Mouse (Mus musculus) CH12.LX (cell line): Measurements from ENCODE around the gene Gm2a. TPM values are rescaled to one million over a fixed set of nuclear protein-coding genes. Genes with fewer than 3 reads are reported as not detected.

Source experiments
- DNase-seq: peaks from one replicate; pipeline ENCODE4 v3.0.0-alpha.2; 2013; ENCODE audit errors: extremely low read depth
- H3K27ac ChIP-seq: 2 replicates; pipeline ENCODE4 v1.5.1; 2012; ENCODE audit warnings: low read depth, mild to moderate bottlenecking, control low read depth, moderate library complexity; ENCODE audit not compliant: insufficient read depth
- H3K27me3 ChIP-seq: replicated peaks from 2 replicates; pipeline ENCODE3; 2012; ENCODE audit warnings: inconsistent platforms
- H3K36me3 ChIP-seq, 2 experiments: replicated peaks in 1 of 2; 2 replicates each; pipeline versions ENCODE3 to v1.6.1; 2012; ENCODE audit warnings: inconsistent platforms in 1 of 2, low read length in 1 of 2, mild to moderate bottlenecking in 1 of 2, mixed read lengths in 1 of 2, moderate library complexity in 1 of 2; ENCODE audit not compliant: control insufficient read depth in 1 of 2, insufficient read depth in 1 of 2
- H3K4me1 ChIP-seq, 2 experiments: 2 replicates each; pipeline ENCODE4 v1.6.1; 2012; ENCODE audit warnings: inconsistent platforms in 1 of 2, moderate library complexity in 1 of 2; ENCODE audit not compliant: insufficient read depth in 2 of 2, control insufficient read depth in 1 of 2
- H3K4me2 ChIP-seq: 2 replicates; pipeline ENCODE4 v1.6.1; 2012; ENCODE audit warnings: low read depth, mild to moderate bottlenecking, control low read depth; ENCODE audit not compliant: poor library complexity, insufficient read depth, severe bottlenecking
- H3K4me3 ChIP-seq, 3 experiments: fragments of 150-350 bp in 1 of 3; sonication (generic) in 1 of 3; replicated peaks in 1 of 3; 2 replicates each; pipeline versions ENCODE3 to v1.5.1; 2011 to 2012; ENCODE audit warnings: low read depth in 2 of 3, low read length in 2 of 3, mild to moderate bottlenecking in 2 of 3, moderate library complexity in 2 of 3, control low read depth in 1 of 3, improper control_type of control experiment in 1 of 3, inconsistent platforms in 1 of 3, mixed read lengths in 1 of 3; ENCODE audit not compliant: poor library complexity in 1 of 3
- H3K79me2 ChIP-seq: replicated peaks from 2 replicates; pipeline ENCODE4 v1.6.1; 2012; ENCODE audit warnings: mild to moderate bottlenecking, moderate library complexity; ENCODE audit not compliant: control insufficient read depth, poor library complexity, insufficient read depth, severe bottlenecking; ENCODE audit errors: extremely low read depth
- H3K9ac ChIP-seq: 2 replicates; pipeline ENCODE4 v1.6.1; 2012; ENCODE audit warnings: low read depth, mild to moderate bottlenecking, control low read depth, moderate library complexity; ENCODE audit not compliant: insufficient read depth
- H3K9me3 ChIP-seq: replicated peaks from 2 replicates; pipeline ENCODE3; 2012; ENCODE audit warnings: low read length, inconsistent platforms, mixed read lengths
- CTCF ChIP-seq, 2 experiments: IDR thresholded peaks in 1 of 2; conservative IDR thresholded peaks in 1 of 2; 2 replicates each; pipeline ENCODE4 v1.5.1; 2011 to 2012; ENCODE audit warnings: low read depth in 2 of 2, low read length in 2 of 2, improper control_type of control experiment in 1 of 2, inconsistent platforms in 1 of 2, mild to moderate bottlenecking in 1 of 2, moderate library complexity in 1 of 2
- E2F4 ChIP-seq: IDR thresholded peaks from 2 replicates; pipeline ENCODE4 v1.6.1; 2011; ENCODE audit warnings: low read depth, low read length, improper control_type of control experiment; ENCODE audit not compliant: insufficient replicate concordance
- ELF1 ChIP-seq: IDR thresholded peaks from 2 replicates; pipeline ENCODE4 v1.6.1; 2014; ENCODE audit warnings: low read depth, mild to moderate bottlenecking, inconsistent platforms, low read length, improper control_type of control experiment
- EP300 ChIP-seq: IDR thresholded peaks from 2 replicates; pipeline ENCODE4 v1.6.1; 2011; ENCODE audit warnings: low read length, improper control_type of control experiment
- ETS1 ChIP-seq: conservative IDR thresholded peaks from 2 replicates; pipeline ENCODE4 v1.6.1; 2012; ENCODE audit warnings: low read depth, mild to moderate bottlenecking, inconsistent platforms, low read length, improper control_type of control experiment, moderate library complexity
- GABPA ChIP-seq: IDR thresholded peaks from 2 replicates; pipeline ENCODE4 v1.6.1; 2012; ENCODE audit warnings: low read depth, low read length, improper control_type of control experiment, inconsistent platforms; ENCODE audit not compliant: insufficient replicate concordance
- HCFC1 ChIP-seq: IDR thresholded peaks from 2 replicates; pipeline ENCODE4 v1.6.1; 2012; ENCODE audit warnings: low read depth, mild to moderate bottlenecking, inconsistent platforms, low read length, improper control_type of control experiment
- IRF4 ChIP-seq: IDR thresholded peaks from 2 replicates; pipeline ENCODE4 v1.6.1; 2014; ENCODE audit warnings: low read depth, mild to moderate bottlenecking, inconsistent platforms, low read length, improper control_type of control experiment
- JUN ChIP-seq: IDR thresholded peaks from 2 replicates; pipeline ENCODE4 v1.6.1; 2011; ENCODE audit warnings: low read depth, mild to moderate bottlenecking, low read length, improper control_type of control experiment, moderate library complexity; ENCODE audit not compliant: insufficient read depth
- KAT2A ChIP-seq: IDR thresholded peaks from 2 replicates; pipeline ENCODE4 v1.6.1; 2012; ENCODE audit warnings: low read length, improper control_type of control experiment, inconsistent platforms; ENCODE audit not compliant: insufficient replicate concordance
- MAFK ChIP-seq: IDR thresholded peaks from 2 replicates; pipeline ENCODE4 v1.6.1; 2011; ENCODE audit warnings: low read length, improper control_type of control experiment; ENCODE audit not compliant: insufficient replicate concordance
- MAX ChIP-seq: IDR thresholded peaks from 2 replicates; pipeline ENCODE4 v1.6.1; 2011; ENCODE audit warnings: low read length, improper control_type of control experiment
- MAZ ChIP-seq: IDR thresholded peaks from 2 replicates; pipeline ENCODE4 v1.6.1; 2012; ENCODE audit warnings: low read depth, mild to moderate bottlenecking, inconsistent platforms, low read length, improper control_type of control experiment, moderate library complexity
- MEF2A ChIP-seq: IDR thresholded peaks from 2 replicates; pipeline ENCODE4 v1.6.1; 2014; ENCODE audit warnings: low read depth, mild to moderate bottlenecking, inconsistent platforms, low read length, improper control_type of control experiment, borderline replicate concordance
- MYC ChIP-seq: IDR thresholded peaks from 2 replicates; pipeline ENCODE4 v1.6.1; 2011; ENCODE audit warnings: low read depth, mild to moderate bottlenecking, improper control_type of control experiment, low read length
- NELFE ChIP-seq: IDR thresholded peaks from 2 replicates; pipeline ENCODE4 v1.6.1; 2011; ENCODE audit warnings: low read depth, low read length, improper control_type of control experiment
- NRF1 ChIP-seq: IDR thresholded peaks from 2 replicates; pipeline ENCODE4 v1.6.1; 2014; ENCODE audit warnings: low read depth, mild to moderate bottlenecking, inconsistent platforms, low read length, improper control_type of control experiment, moderate library complexity
- PAX5 ChIP-seq: IDR thresholded peaks from 2 replicates; pipeline ENCODE4 v1.6.1; 2012; ENCODE audit warnings: low read length, inconsistent platforms, mixed read lengths
- POLR2A ChIP-seq: IDR thresholded peaks from 2 replicates; pipeline ENCODE4 v1.6.1; 2011; ENCODE audit warnings: low read depth, mild to moderate bottlenecking, improper control_type of control experiment, low read length
- POLR2AphosphoS2 ChIP-seq: IDR thresholded peaks from 2 replicates; pipeline ENCODE4 v1.6.1; 2011; ENCODE audit warnings: low read depth, low read length, improper control_type of control experiment
- SMC3 ChIP-seq: IDR thresholded peaks from 2 replicates; pipeline ENCODE4 v1.6.1; 2011; ENCODE audit warnings: low read depth, low read length, improper control_type of control experiment
- TBP ChIP-seq: conservative IDR thresholded peaks from 2 replicates; pipeline ENCODE4 v1.6.1; 2011; ENCODE audit warnings: low read depth, low read length, improper control_type of control experiment
- TCF12 ChIP-seq: IDR thresholded peaks from 2 replicates; pipeline ENCODE4 v1.6.1; 2014; ENCODE audit warnings: low read depth, mild to moderate bottlenecking, inconsistent platforms, low read length, improper control_type of control experiment
- UBTF ChIP-seq: IDR thresholded peaks from 2 replicates; pipeline ENCODE4 v1.6.1; 2012; ENCODE audit warnings: low read depth, mild to moderate bottlenecking, inconsistent platforms, low read length, improper control_type of control experiment, moderate library complexity
- USF1 ChIP-seq: IDR thresholded peaks from 2 replicates; pipeline ENCODE4 v1.6.1; 2014; ENCODE audit warnings: low read depth, mild to moderate bottlenecking, inconsistent platforms, low read length, improper control_type of control experiment
- USF2 ChIP-seq: conservative IDR thresholded peaks from 2 replicates; pipeline ENCODE4 v1.6.1; 2011; ENCODE audit warnings: low read depth, low read length, improper control_type of control experiment
- ZKSCAN1 ChIP-seq: IDR thresholded peaks from 2 replicates; pipeline ENCODE4 v1.6.1; 2012; ENCODE audit warnings: low read depth, inconsistent platforms, low read length, improper control_type of control experiment, borderline replicate concordance
- ZMIZ1 ChIP-seq: IDR thresholded peaks from 2 replicates; pipeline ENCODE4 v1.6.1; 2012; ENCODE audit warnings: low read depth, mild to moderate bottlenecking, inconsistent platforms, low read length, improper control_type of control experiment
- ZNF384 ChIP-seq: IDR thresholded peaks from 2 replicates; pipeline ENCODE4 v1.6.1; 2012; ENCODE audit warnings: low read depth, low read length, improper control_type of control experiment, inconsistent platforms
- dilution Hi-C: fragments of 300-500 bp; cut with MboI; formaldehyde crosslinking; loops from 2 replicates; pipeline ENCODE4 v1.14.3; 2020; ENCODE audit warnings: low sequenced_read_pairs; ENCODE audit not compliant: extremely low pct_unique_long_range_greater_than_20kb, extremely low pct_ligation_motif_present
- in situ Hi-C: fragments of 300-500 bp; cut with MboI; formaldehyde crosslinking; loops from 3 replicates; pipeline ENCODE4 v1.14.3; 2019; ENCODE audit warnings: low sequenced_read_pairs, low pct_ligation_motif_present, low pct_unique_long_range_greater_than_20kb, mixed read lengths
- polyA plus RNA-seq: library from polyadenylated mRNA; unstranded; fragments of >175 nt; gene quantifications from 2 replicates; pipeline ENCODE4 v1.2.1, GENCODE M21; 2012; ENCODE audit warnings: low read depth; ENCODE audit not compliant: insufficient read length
- total RNA-seq, 2 experiments: library from RNA; depleted of rRNA; stranded (reverse); fragments of 300-350 nt in 1 of 2; fragments of >200 nt in 1 of 2; gene quantifications; 2 replicates each; pipeline ENCODE4 v1.2.3; 2012 to 2014

The Gm2a gene
- total and polyA plus RNA-seq, 3 experiments, result 10.0 to 26.5 (median 25.6) TPM

DNA sequence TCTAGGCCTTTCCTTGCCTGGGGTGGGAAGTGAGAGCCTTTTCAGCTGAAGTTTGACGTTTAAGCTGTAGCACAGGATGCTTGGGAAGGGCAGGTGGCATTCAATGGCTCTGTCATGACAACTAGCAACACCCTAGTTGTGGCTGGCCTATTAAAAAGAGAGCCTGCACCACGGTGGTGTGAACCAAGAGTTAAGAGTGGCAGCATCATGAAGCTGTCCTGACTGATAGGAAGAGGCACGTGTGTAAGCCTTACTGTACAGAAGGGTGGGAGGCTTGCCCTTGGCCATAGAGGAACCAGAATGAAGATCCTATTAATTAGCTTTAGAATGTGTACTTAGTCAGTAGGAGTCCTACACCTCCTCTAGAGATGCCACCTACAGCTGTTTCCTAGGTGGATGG lies 30.5 kb downstream of the Gm2a start:
- Histone ChIP-seq H3K4me3 (no peak overlapping the region), H3K79me2 (no peaks in the 10 kb centered on the region), H3K9me3 (no peaks in the 10 kb centered on the region), H3K27me3 (no peaks in the 10 kb centered on the region), H3K4me2 (no peak overlapping the region), H3K9ac (no peak overlapping the region), H3K36me3 (no peaks in the 10 kb centered on the region), H3K27ac (no peak overlapping the region), H3K4me1 (peaks cover 18 to 53% of the 10 kb centered on the region in 2 experiments)
- TF ChIP-seq MAX (no peak), CTCF (conservative IDR thresholded peaks at IDR 0.05 in 1 of 2, IDR thresholded peaks at IDR 0.05 in 1 of 2; ENCODE audit: low read depth in 2 of 2, low read length in 2 of 2) (no peak), POLR2AphosphoS2 (no peak), MYC (no peak), POLR2A (no peak), MEF2A (no peak), TBP (no peak), TCF12 (no peak), UBTF (no peak), ETS1 (no peak), IRF4 (no peak), ZNF384 (no peak), MAFK (no peak), USF2 (no peak), ZKSCAN1 (no peak), KAT2A (no peak)
- dilution Hi-C loops (no loop called here), in situ Hi-C loops (no loop called here)
- no peak for DNase-seq

DNA sequence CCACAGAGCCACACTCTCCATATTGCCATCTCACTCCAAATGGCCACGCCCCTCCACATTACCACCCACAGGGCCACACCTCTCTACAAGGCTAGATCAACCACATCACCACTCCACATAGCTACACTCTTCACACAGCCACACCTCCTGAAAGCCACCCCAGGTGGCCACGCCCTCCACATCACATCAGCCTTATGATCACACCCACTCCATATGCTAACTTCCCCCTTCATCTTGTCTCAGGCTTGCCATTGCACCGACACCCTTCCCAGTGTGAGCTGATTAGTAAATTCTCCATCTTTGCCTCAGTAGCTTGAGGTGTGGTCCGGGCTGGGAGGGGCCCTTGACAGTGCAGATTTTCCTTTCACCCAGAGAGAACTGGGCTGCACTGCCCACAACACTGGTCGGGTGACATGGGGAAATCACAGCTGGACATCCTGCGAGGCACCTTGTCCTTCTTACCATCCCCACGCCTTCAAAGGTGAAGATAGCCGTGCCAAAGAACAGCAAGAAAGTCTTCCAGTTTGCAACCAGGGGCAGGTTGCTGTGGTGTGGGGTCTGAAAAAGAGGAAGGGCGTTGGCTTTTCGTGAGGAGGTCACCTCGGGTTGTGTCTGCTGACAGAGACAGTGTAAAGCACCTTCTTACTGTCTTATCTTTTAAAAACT lies 33.3 kb downstream of the Gm2a start:
- dilution Hi-C loops (no loop called here), in situ Hi-C loops (no loop called here)
- Histone ChIP-seq H3K4me3 (peak overlapping the region; percentile 20 to 33 (median 25)), H3K27ac (peak overlapping the region; percentile 94), H3K4me1 (peaks cover 25 to 66% of the 10 kb centered on the region in 2 experiments), H3K9ac (peak overlapping the region; percentile 55), H3K27me3 (no peaks in the 10 kb centered on the region), H3K79me2 (no peaks in the 10 kb centered on the region), H3K36me3 (no peaks in the 10 kb centered on the region), H3K9me3 (no peaks in the 10 kb centered on the region), H3K4me2 (peak overlapping the region; percentile 62)
- peak; percentile 97 for DNase-seq
- peak; percentile 53; the same call in 1 of the 2 replicates for TF ChIP-seq ELF1
- TF ChIP-seq ZMIZ1, result peak; percentile 39; the same call in 1 of the 2 replicates
- no peak for TF ChIP-seq E2F4
- 0 out of 2 replicates have a peak, but pooled peaks have one; percentile 56 for TF ChIP-seq UBTF
- peak; percentile 80 for TF ChIP-seq MYC
- no peak for TF ChIP-seq GABPA
- TF ChIP-seq TCF12, result peak; percentile 68; the same call in 1 of the 2 replicates
- TF ChIP-seq MEF2A, result peak; percentile 52; the same call in 1 of the 2 replicates
- no peak for TF ChIP-seq PAX5
- peak; percentile 16; the same call in 1 of the 2 replicates for TF ChIP-seq NRF1
- no peak for TF ChIP-seq KAT2A
- no peak for TF ChIP-seq NELFE
- TF ChIP-seq ZNF384, result no peak
- TF ChIP-seq JUN, result no peak
- TF ChIP-seq POLR2AphosphoS2, result no peak
- no peak; the same call in 1 of the 2 replicates for TF ChIP-seq HCFC1
- TF ChIP-seq EP300, result no peak
- TF ChIP-seq MAZ, result peak; percentile 71; the same call in 1 of the 2 replicates
- no peak for TF ChIP-seq SMC3
- no peak for TF ChIP-seq USF2
- no peak for TF ChIP-seq USF1
- no peak for TF ChIP-seq CTCF (conservative IDR thresholded peaks at IDR 0.05 in 1 of 2, IDR thresholded peaks at IDR 0.05 in 1 of 2; ENCODE audit: low read depth in 2 of 2, low read length in 2 of 2)
- no peak for TF ChIP-seq MAFK
